Mouse (Mus musculus) C2C12 (cell line): Measurements from ENCODE around the gene Snx29.

ENCODE experiments used
- CEBPB ChIP-seq: IDR thresholded peaks from one replicate; pipeline ENCODE4 v1.6.1; 2011; ENCODE audit warnings: low read depth, mild to moderate bottlenecking, control low read depth, moderate library complexity
- CTCF ChIP-seq: IDR thresholded peaks from one replicate; pipeline ENCODE4 v1.5.1; 2011; ENCODE audit not compliant: control insufficient read depth, insufficient read depth, insufficient read length
- MAX ChIP-seq: IDR thresholded peaks from one replicate; pipeline ENCODE4 v1.6.1; 2011; ENCODE audit warnings: mild to moderate bottlenecking, control low read depth
- MYOG ChIP-seq: IDR thresholded peaks from one replicate; pipeline ENCODE4 v1.6.1; 2011; ENCODE audit not compliant: control insufficient read depth, insufficient read length; ENCODE audit errors: extremely low read depth
- USF1 ChIP-seq: IDR thresholded peaks from one replicate; pipeline ENCODE4 v1.6.1; 2011; ENCODE audit warnings: low read depth, mild to moderate bottlenecking, control low read depth, moderate library complexity

- TF ChIP-seq MYOG (no peak), CTCF (no peak), USF1 (no peak), MAX (peak; percentile 29), CEBPB (no peak)
Measured at GRCm38 (mm10) chr16:11442534-11442933, 119.8 kb downstream of the Snx29 start.
